Mouse (Mus musculus) erythroblast, adult 5-6 weeks (primary cell): Measurements from ENCODE around the gene Trim63. TPM values are rescaled to one million over a fixed set of nuclear protein-coding genes. Genes with fewer than 3 reads are reported as not detected.

Experiments
- ATAC-seq: replicated peaks from 2 replicates; pipeline ENCODE4 v1.8.0; 2016; ENCODE audit warnings: moderate number of reproducible peaks, mild to moderate bottlenecking, moderate TSS enrichment, inconsistent platforms; ENCODE audit not compliant: poor library complexity, low FRiP score, severe bottlenecking
- total RNA-seq, 2 experiments: library from RNA; stranded (forward) in 1 of 2; stranded (reverse) in 1 of 2; fragments of 150-400 nt in 1 of 2; fragments of 200-764, 138-1000 nt in 1 of 2; gene quantifications; 2 replicates each; pipeline versions ENCODE4 v1.2.3 to v1.2.4; 2015 to 2017; ENCODE audit warnings: low replicate concordance in 2 of 2

Gene Trim63
- total RNA-seq, 2 experiments from 2014 or later = not detected

DNA sequence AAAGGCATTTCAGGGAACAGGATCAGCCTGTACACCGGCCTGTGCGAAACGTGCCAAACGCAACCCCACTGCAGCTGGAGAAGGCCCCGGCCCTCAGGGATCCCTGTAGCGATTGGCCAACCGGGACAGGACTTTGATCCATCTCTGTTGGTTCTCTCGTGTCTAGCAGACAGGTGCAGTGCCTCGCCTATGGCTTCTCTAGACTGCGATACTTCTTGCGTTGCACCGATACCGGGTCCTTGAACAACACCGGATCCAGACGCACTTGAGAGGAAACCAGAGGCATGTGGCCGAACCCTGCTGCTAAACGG lies 42.5 kb downstream of the Trim63 start:
- no peak for ATAC-seq

DNA sequence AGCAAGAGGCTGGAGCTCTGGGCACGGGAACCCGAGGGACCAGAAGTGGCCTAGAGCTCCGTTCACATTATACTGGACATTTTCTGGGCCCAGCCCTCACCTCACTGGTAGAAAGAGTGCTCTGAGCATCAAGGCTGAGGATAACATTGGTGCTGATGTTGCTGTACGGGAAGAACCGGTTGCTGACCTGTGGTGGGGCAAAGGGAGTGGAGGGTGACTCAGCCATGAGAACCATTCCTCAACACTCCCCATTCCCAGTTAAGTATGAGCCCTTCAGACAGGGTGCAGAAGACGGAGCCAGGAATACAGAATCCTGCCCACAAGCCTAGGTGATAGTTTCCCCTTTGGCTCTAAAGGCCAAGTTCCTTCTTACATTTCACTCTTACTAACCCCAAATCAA lies 44.7 kb downstream of the Trim63 start:
- ATAC-seq = no peak

DNA sequence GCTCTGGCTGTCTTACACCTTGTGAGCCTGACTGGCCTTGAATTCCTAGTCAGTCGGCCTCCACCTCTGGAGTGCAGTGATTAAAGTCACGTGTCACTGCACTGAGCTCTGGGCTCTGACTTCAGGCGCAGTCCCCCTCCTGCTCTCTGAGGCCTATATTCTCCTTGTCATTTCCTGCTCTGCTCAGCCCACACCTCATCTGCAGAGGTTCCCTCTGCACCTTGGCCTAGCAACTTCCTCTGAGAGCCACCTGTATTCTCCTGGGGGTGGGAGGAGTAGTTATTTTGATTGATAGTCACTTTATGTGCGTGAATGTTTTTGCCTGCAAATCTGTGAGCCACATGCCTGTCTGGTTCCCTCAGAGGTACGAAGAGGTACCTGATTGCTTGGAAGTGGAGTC lies 46.3 kb downstream of the Trim63 start:
- ATAC-seq = no peak

DNA sequence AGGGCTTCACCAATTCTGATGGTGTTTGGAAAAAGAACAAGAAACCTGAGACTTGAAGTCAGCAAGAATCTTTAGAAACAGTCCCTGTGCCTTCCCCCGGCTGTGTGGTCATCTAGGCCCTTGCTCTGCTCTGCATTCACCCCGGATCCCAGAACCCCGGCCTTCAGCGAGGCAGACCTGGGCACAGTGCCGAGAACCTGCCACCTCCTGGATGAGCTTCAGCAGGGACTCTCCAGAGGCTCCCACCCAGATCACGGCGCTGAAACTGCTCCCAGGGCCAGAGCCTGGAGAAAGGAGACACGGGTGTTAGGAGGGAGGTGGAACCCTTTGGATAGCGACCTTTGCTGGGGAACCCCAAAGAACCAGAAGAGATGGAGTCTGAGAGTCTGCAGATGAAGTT lies 47.2 kb downstream of the Trim63 start:
- no peak for ATAC-seq

GRCm38 (mm10) chr4:134362586-134362985 lies 47.7 kb downstream of the Trim63 start:
- no peak for ATAC-seq

DNA sequence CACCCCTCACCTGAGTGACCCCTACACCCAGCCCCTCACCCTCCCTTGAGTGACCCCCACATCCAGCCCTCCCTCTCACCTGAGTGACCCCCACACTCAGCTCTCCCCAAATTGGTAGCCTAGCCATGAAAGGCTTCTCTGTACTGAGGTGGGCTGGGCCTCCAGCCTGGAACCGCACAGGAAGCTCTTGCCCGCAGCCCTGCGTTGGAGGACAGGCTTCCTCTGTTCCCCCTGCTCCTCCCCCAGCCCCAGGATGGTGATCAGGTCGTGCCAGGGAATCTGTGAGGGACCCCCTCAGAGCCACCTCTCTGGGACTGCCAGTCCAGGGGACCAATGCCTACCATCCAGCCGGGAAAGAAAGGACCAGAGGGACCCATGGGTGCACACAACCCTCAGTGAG lies 50.4 kb downstream of the Trim63 start:
- ATAC-seq = no peak

DNA sequence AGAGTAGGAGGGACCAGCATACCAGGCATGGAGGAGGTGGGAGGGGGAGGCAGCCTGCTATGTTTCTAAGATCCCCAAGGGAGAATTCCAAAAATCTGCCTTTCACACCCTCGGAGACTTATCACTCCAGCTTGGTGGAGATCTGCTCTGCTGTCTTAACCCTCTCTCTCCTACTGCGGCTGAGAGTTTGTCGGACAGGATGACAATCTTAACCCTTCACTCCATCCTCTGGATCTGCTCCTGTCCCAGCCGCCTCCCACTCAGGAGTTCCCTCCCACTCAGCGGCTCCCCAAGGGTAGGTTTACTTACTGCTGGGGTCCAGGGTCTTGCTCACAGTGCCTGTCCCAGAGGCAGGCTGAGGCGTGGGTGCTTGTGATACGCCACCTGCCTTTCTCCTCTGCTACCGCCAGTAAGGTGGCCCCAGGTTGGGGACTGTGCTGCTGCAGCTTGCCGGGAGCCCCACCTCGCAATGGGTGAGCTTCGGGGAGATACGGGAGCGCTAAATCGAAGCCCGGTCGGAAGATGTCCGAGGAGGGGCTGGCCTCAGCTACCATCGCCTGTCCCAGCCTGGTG lies 55.8 kb downstream of the Trim63 start:
- no peak for ATAC-seq

- no peak for ATAC-seq
Observed at GRCm38 (mm10) chr4:134371316-134371855, 56.5 kb downstream of the Trim63 start.

DNA sequence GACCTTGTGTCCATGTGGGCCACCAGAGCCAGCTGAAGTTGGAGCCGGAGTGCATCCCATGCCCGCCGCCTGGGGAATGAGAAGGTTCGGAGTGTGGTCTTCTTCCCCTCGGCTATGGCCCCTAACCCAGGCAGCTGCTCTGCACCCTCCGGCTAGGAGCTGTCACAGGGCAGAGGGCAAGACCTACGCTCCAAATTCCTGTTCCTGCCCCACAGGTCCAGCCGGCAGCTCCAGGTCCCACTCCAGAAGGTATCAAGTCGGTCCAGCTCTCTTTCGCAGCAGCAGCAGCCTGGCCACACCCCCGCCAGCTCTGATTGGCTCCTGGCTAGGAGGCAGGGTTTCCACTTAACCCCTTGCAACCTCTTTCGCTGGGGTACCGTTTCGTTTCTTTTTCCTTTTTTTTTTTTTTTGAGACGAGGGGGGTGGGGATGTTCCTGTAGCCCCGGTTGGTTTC lies 57.4 kb downstream of the Trim63 start:
- ATAC-seq = peak; percentile 64

DNA sequence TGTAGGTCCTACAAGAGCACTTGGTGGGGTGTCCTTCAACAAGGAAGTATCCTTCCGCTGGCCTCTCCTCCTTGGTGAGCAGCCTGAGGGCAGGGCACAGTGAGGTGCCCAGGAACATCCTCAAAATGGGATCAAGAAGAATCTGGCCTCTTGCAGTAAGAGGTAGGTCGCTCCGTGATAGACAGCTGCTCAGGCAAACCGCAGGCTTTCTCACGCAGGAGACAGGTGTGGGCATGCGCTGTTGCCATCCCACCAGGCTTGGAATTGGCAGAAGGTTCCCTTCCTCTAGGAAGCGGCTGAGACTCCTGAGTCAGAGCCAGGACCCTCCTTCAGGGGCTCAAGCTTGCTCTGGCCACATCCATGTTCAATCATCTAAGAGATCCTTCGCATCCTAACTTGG lies 58.4 kb downstream of the Trim63 start:
- no peak for ATAC-seq

DNA sequence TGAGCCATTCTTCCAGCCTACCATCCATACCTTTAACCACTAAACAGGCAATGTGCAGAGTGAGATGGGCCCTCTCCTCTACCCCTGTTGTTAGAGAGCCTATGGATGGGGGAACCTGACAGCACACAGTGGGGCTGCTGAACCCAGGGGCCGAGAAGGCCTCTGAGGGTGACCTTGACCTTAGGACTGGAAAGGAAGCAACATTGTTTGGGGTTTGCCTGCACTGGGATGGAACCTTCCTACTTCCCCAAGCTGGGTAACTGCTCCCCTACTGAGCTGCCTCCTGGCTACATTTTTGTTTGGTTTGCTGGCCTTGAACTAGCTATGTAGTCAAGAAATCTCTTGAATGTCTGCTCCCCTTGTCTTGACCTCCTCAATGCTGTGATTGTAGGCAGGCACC lies 59.4 kb downstream of the Trim63 start:
- ATAC-seq = no peak

GRCm38 (mm10) chr4:134378089-134378615 lies 63.2 kb downstream of the Trim63 start:
- ATAC-seq = no peak

Other genes with a start within 250 kb of the Trim63 start
- gene Cd52, start 220.0 kb upstream of the Trim63 start, total RNA-seq (2015; ENCODE audit: low replicate concordance) = 324 and 347 TPM in 2 replicates
- 146 and 324 TPM in 2 replicates for gene Cd52, start 220.0 kb upstream of the Trim63 start, total RNA-seq (2017; ENCODE audit: low replicate concordance)
- gene Ubxn11, start 212.6 kb upstream of the Trim63 start, total RNA-seq (2015; ENCODE audit: low replicate concordance) = 0.84 TPM in 1 of 2 replicates, not detected in the other
- gene Ubxn11, start 212.6 kb upstream of the Trim63 start, total RNA-seq (2017; ENCODE audit: low replicate concordance) = 2.4 TPM in 1 of 2 replicates, not detected in the other
- 231 and 242 TPM in 2 replicates for gene Sh3bgrl3, start 186.3 kb upstream of the Trim63 start, total RNA-seq (2015; ENCODE audit: low replicate concordance)
- gene Sh3bgrl3, start 186.3 kb upstream of the Trim63 start, total RNA-seq (2017; ENCODE audit: low replicate concordance) = 56.2 and 119 TPM in 2 replicates
- gene Cep85, start 128.0 kb upstream of the Trim63 start, total RNA-seq (2015; ENCODE audit: low replicate concordance) = 20.3 and 29.2 TPM in 2 replicates
- 50.7 and 68.1 TPM in 2 replicates for gene Cep85, start 128.0 kb upstream of the Trim63 start, total RNA-seq (2017; ENCODE audit: low replicate concordance)
- not detected in 2 replicates for gene Gm7534, start 112.1 kb upstream of the Trim63 start, total RNA-seq (2015; ENCODE audit: low replicate concordance)
- gene Gm7534, start 112.1 kb upstream of the Trim63 start, total RNA-seq (2017; ENCODE audit: low replicate concordance) = not detected in 2 replicates
- gene Catsper4, start 87.7 kb upstream of the Trim63 start, total RNA-seq (2015; ENCODE audit: low replicate concordance) = not detected in 2 replicates
- gene Catsper4, start 87.7 kb upstream of the Trim63 start, total RNA-seq (2017; ENCODE audit: low replicate concordance) = not detected in 2 replicates
- not detected in 2 replicates for gene Cnksr1, start 76.7 kb upstream of the Trim63 start, total RNA-seq (2015; ENCODE audit: low replicate concordance)
- not detected in 2 replicates for gene Cnksr1, start 76.7 kb upstream of the Trim63 start, total RNA-seq (2017; ENCODE audit: low replicate concordance)
- gene E130218I03Rik, start 71.5 kb upstream of the Trim63 start, total RNA-seq (2015; ENCODE audit: low replicate concordance) = not detected in 2 replicates
- 0.70 TPM in 1 of 2 replicates, not detected in the other for gene E130218I03Rik, start 71.5 kb upstream of the Trim63 start, total RNA-seq (2017; ENCODE audit: low replicate concordance)
- 0.38 and 0.63 TPM in 2 replicates for gene Zfp593, start 69.5 kb upstream of the Trim63 start, total RNA-seq (2015; ENCODE audit: low replicate concordance)
- 0.84 and 1.4 TPM in 2 replicates for gene Zfp593, start 69.5 kb upstream of the Trim63 start, total RNA-seq (2017; ENCODE audit: low replicate concordance)
- gene Gm30191, start 68.2 kb upstream of the Trim63 start, total RNA-seq (2015; ENCODE audit: low replicate concordance) = not detected in 2 replicates
- gene Gm30191, start 68.2 kb upstream of the Trim63 start, total RNA-seq (2017; ENCODE audit: low replicate concordance) = not detected in 2 replicates
- not detected in 2 replicates for gene Grrp1, start 61.0 kb upstream of the Trim63 start, total RNA-seq (2015; ENCODE audit: low replicate concordance)
- gene Grrp1, start 61.0 kb upstream of the Trim63 start, total RNA-seq (2017; ENCODE audit: low replicate concordance) = not detected in 2 replicates
- 9.8 and 12.3 TPM in 2 replicates for gene Pdik1l, start 27.2 kb upstream of the Trim63 start, total RNA-seq (2015; ENCODE audit: low replicate concordance)
- 13.2 and 16.2 TPM in 2 replicates for gene Pdik1l, start 27.2 kb upstream of the Trim63 start, total RNA-seq (2017; ENCODE audit: low replicate concordance)
- gene Slc30a2, start 28.1 kb downstream of the Trim63 start, total RNA-seq (2015; ENCODE audit: low replicate concordance) = not detected in 2 replicates
- not detected in 2 replicates for gene Slc30a2, start 28.1 kb downstream of the Trim63 start, total RNA-seq (2017; ENCODE audit: low replicate concordance)
- gene Extl1, start 68.7 kb downstream of the Trim63 start, total RNA-seq (2015; ENCODE audit: low replicate concordance) = not detected in 2 replicates
- 0.42 TPM in 1 of 2 replicates, not detected in the other for gene Extl1, start 68.7 kb downstream of the Trim63 start, total RNA-seq (2017; ENCODE audit: low replicate concordance)
- gene Pafah2, start 81.2 kb downstream of the Trim63 start, total RNA-seq (2015; ENCODE audit: low replicate concordance) = 3.1 and 3.3 TPM in 2 replicates
- gene Pafah2, start 81.2 kb downstream of the Trim63 start, total RNA-seq (2017; ENCODE audit: low replicate concordance) = 1.5 and 3.9 TPM in 2 replicates
- 207 and 212 TPM in 2 replicates for gene Stmn1, start 153.2 kb downstream of the Trim63 start, total RNA-seq (2015; ENCODE audit: low replicate concordance)
- gene Stmn1, start 153.2 kb downstream of the Trim63 start, total RNA-seq (2017; ENCODE audit: low replicate concordance) = 201 and 236 TPM in 2 replicates
- gene Paqr7, start 181.6 kb downstream of the Trim63 start, total RNA-seq (2015; ENCODE audit: low replicate concordance) = 1.7 and 4.4 TPM in 2 replicates
- gene Paqr7, start 181.6 kb downstream of the Trim63 start, total RNA-seq (2017; ENCODE audit: low replicate concordance) = 2.1 and 7.8 TPM in 2 replicates
- 4.0 and 7.3 TPM in 2 replicates for gene Aunip, start 195.9 kb downstream of the Trim63 start, total RNA-seq (2015; ENCODE audit: low replicate concordance)
- gene Aunip, start 195.9 kb downstream of the Trim63 start, total RNA-seq (2017; ENCODE audit: low replicate concordance) = 6.8 and 8.4 TPM in 2 replicates
- gene Mtfr1l, start 220.3 kb downstream of the Trim63 start, total RNA-seq (2015; ENCODE audit: low replicate concordance) = 7.9 and 20.3 TPM in 2 replicates
- gene Mtfr1l, start 220.3 kb downstream of the Trim63 start, total RNA-seq (2017; ENCODE audit: low replicate concordance) = 7.9 and 8.3 TPM in 2 replicates
- 6.3 and 7.9 TPM in 2 replicates for gene Selenon, start 237.0 kb downstream of the Trim63 start, total RNA-seq (2015; ENCODE audit: low replicate concordance)
- gene Selenon, start 237.0 kb downstream of the Trim63 start, total RNA-seq (2017; ENCODE audit: low replicate concordance) = 1.4 and 2.9 TPM in 2 replicates